Mouse (Mus musculus) adrenal gland, adult 18-20 months (tissue): Measurements from ENCODE around the gene Vmn2r118. TPM values are rescaled to one million over a fixed set of nuclear protein-coding genes. Genes with fewer than 3 reads are reported as not detected.

Experiments used
- DNase-seq, 2 experiments: peaks; one replicate each; pipeline ENCODE4 v3.0.0; 2021 to 2022; ENCODE audit warnings: low spot score in 2 of 2
- long read RNA-seq, 2 experiments: library from polyadenylated mRNA; stranded (forward); transcript quantifications; one replicate each; pipeline ENCODE4 v2.0.0; 2021
- total RNA-seq, 2 experiments: library from RNA; stranded (reverse); gene quantifications; 1 replicate in 1 of 2; 2 replicates in 1 of 2; pipeline ENCODE4 v1.2.3; 2021

Gene Vmn2r118
- total RNA-seq, result not detected
- long read RNA-seq, experiment 1, result 0 reads
- long read RNA-seq, experiment 2, result 0 reads

DNA sequence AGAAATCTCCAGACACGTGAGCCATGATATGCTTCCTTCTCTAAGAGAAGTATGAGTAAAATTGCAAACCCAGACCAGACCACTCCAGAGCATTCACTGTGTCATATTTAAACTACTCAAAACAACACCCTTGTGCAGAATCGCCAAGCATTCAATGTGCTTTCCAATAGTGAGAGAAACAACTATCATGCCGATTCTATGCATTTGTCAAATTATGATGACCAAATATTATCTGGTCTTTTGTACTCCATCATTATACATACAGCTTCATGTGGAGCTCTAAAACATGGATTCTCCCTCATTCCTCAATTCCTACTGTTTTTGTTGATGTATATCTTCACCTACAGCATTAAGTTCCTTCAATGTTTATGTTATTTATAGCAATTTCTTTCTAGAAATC lies at the start of gene Vmn2r118:
TSS of gene Vmn2r118 (minus strand) at position 101 of the 400 bp plus-strand sequence.
- no peak for DNase-seq

DNA sequence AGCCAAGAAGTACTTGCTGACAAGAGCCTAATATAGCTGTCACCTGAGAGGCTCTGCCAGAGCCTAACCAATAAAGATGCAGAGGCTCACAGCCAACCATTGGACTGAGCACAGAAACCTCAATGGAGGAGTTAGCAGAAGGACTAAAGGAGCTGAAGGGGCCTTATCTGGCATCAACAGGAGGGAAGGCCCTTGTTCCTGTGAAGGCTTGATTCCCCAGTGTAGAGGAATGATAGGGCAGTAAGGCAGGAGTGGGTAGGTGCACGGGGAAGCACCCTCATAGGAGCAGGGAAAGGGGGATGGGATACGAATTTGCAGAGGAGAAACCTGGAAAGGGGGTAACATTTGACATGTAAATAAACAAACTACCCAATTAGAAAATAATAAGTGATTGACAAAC lies 36.1 kb upstream of the Vmn2r118 start:
- DNase-seq, result no peak

DNA sequence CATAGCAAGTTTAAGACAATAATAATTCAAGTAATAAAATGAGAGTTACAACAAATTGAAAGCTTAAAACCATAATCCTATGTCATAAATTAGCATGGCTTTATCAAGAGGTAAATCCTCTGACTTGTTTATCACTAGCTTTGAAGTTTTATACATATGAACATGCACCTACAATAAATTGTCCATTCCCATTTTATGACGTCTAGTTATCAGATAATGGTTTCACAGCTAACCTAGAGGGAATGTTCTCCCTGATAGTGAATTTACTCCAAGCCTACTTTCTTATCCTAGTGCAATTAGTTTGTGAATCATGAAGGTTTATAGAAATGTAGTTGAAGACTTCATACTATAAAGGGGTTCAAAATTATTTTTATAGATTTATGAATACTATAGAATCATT lies 34.2 kb downstream of the Vmn2r118 start:
- no peak for DNase-seq

DNA sequence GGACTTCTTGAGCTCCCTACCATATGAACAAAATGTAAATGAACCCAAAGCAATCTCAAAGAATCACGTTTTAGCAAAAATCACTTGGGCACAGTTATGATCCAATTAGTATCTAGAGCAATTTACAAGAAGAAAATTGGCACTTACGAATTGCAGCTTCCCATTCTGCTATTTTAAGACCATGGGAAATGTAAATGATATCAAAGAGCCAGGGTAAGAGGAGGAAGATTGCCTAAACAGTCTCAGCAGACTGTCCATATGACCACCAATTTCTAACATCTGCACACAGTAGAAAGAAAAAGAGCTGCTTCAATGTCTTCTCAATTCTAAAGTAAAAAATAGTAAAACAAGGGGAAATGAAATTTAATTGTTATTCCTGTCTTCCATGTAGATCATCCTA lies 63.2 kb downstream of the Vmn2r118 start:
- DNase-seq, result no peak

DNA sequence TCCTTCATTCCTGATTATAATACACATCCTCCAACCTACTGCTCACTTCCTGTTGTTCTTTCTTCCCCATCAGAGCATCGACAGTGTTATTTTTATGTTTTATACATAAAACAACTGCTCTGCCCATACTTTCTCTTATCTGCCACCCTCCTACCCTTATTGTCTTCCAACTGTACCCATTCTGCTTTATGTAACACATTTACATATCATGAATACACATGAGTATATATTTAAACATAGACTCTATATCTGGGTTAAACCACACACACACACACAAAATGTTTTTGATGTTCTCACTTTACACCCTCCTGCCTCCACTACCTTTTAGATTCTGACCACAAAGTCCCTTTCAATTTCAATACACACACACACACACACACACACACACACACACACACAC lies 76.5 kb downstream of the Vmn2r118 start:
- no peak for DNase-seq

Other genes with a start within 250 kb of the Vmn2r118 start
- gene St6gal2, start 179.8 kb downstream of the Vmn2r118 start, total RNA-seq, result not detected
- 1 to 10 TPM; 5.7 to 5.8 TPM for gene Pot1b, start 87.4 kb upstream of the Vmn2r118 start, total RNA-seq
- gene Adgre4, start 124.8 kb upstream of the Vmn2r118 start, total RNA-seq, result under 1 TPM; 0.27 to 0.58 TPM